Mouse (Mus musculus) brain, embryonic 14.5 days (tissue): ENCODE measurements at regions not wholly inside any gene's neighbourhood (a gene's known extent, or its start where the extent isn't known, plus 50 kb on each side); places are given as distances from the start of the nearest gene placed in this dataset.
A peak's percentile ranks its signal among the peaks of the same experiment; 100 is the strongest.

Experiments
- DNase-seq: peaks from one replicate; pipeline ENCODE4 v3.0.0-alpha.2; 2011; ENCODE audit warnings: low read depth
- CTCF ChIP-seq: fragments of 200-500 bp; IDR thresholded peaks from 2 replicates; pipeline ENCODE4 v1.5.1; 2012; ENCODE audit warnings: inconsistent platforms, mild to moderate bottlenecking, moderate library complexity, borderline replicate concordance; ENCODE audit not compliant: insufficient read depth, insufficient read length; ENCODE audit errors: extremely low read depth
- POLR2A ChIP-seq: fragments of 200-500 bp; IDR thresholded peaks from 2 replicates; pipeline ENCODE4 v1.6.1; 2012; ENCODE audit warnings: mild to moderate bottlenecking, inconsistent platforms, borderline replicate concordance; ENCODE audit not compliant: poor library complexity, insufficient read depth, insufficient read length, severe bottlenecking; ENCODE audit errors: extremely low read depth

DNA sequence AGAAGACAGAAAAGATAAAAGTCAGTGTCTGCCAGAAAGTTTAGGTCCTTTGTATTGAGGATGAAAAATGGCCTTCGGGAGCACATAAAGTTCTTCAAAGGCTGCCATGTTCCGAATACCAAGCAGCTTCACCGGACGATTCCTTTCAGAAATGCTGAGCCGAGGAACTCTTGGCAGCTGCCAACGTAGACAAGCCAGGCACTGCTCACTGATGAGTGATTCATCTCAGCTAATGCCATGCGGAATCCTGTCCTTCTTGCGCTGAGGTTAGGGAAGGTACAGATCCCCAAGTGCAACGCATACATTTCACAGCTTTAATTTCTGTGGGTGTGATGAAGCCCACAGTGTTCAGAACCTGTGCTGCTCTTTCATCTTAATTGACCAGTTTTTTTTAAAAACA, 360.7 kb upstream of the Pdcd1 start:
- TF ChIP-seq CTCF (no peak), POLR2A (no peak)
- peak; percentile 78 for DNase-seq

DNA sequence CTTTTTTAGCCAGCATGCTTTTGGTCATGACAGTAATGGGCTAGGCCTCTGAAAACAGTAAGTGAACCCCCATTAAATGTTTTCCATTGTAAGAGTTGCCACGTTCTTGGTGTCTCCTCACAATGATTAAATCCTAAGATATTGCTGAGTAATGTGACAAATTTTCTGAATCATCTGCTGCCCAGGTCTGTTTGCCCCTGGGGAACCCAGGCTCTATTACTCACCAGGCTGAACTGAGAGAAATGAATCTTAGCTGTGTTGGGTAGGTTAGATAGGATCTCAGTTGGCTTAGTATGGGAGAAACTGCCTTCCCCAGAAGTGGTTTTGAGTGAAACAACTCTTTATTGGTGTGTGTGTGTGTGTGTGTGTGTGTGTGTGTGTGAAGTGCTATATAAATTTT, 314.3 kb upstream of the Pdcd1 start:
- TF ChIP-seq CTCF, result no peak
- TF ChIP-seq POLR2A, result no peak

DNA sequence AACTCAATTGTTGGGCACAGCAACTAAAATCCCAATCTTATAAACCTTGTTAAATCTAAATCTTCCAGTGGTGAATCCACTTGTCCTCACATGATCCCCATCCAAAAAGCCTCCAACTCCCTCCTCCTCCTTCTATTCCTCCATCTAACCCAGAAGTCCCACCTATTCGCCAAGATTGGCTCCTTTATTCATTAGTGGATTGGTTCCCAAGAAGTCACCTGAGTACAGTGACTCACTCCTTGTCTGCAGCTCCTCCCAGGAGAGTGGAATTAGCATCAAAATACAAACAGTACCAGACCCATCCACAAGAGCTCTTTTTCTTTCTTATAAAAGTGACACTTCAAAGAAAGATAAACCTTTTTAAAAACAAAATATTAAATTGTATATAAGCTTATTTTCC, 304.6 kb upstream of the Pdcd1 start:
- DNase-seq, result no peak
- TF ChIP-seq POLR2A (no peak), CTCF (no peak)

More for the DNA sequence above, 314.3 kb upstream of the Pdcd1 start:
- DNase-seq, result no peak

DNA sequence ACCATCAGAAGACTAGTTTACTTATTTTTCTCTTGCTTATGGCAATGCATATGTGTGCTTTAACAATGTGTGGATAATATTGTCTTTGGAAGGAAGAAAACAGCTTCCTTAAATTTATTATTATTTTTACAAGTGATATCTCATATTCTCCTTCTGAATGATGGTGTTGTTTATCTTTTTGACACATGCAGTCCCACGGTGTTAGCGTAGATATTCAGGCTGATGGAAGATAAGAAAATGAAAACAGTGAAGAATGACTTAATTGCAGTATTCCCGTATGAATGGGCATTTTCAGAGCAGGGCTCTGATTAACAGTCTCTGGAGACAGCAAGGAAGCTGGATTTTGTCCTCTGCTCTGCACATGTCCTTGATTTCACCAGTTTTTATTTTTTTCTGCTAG, 303.5 kb upstream of the Pdcd1 start:
- no peak for TF ChIP-seq POLR2A
- TF ChIP-seq CTCF, result no peak
- peak; percentile 8 for DNase-seq

DNA sequence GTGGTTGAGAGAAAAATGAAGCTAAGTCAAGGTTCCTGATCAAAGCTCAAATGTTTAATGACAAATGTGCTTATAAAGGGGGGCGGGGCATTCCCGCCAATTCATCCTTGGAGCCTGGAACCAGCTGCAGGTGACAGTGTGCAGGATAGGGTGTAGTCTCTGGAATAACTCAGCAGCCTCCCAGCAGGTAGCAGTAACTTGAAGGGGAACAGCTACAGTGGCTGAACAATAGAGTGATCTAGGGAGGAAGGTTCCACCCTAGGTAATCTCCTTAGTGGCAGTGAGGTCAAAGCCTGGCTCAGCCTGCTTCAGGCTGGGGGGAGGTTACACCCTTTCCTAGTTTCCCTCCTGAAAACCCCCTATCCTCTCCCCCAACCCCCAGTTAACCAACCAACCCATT, 290.2 kb upstream of the Pdcd1 start:
- DNase-seq, result no peak
- TF ChIP-seq CTCF (no peak), POLR2A (no peak)

DNA sequence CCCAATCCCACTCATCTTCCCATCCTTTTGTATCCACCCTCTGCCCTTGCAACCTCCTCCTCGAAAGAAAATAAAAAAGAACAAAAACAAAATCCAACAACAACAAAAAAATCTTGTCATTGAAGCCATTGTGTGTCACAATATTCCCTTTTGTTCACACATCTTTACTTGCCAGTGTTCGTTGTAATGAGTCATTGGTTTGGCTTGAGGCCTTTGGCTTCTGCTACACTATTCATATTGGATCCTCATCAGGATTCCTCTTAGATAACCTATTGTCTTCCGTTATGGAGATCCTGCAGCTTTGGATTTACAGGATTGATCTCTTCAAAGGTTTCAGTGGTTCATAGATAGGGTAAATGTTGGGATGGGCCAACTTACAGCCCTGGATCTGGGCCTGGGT, 288.9 kb upstream of the Pdcd1 start:
- TF ChIP-seq POLR2A, result no peak
- no peak for TF ChIP-seq CTCF
- DNase-seq, result no peak

DNA sequence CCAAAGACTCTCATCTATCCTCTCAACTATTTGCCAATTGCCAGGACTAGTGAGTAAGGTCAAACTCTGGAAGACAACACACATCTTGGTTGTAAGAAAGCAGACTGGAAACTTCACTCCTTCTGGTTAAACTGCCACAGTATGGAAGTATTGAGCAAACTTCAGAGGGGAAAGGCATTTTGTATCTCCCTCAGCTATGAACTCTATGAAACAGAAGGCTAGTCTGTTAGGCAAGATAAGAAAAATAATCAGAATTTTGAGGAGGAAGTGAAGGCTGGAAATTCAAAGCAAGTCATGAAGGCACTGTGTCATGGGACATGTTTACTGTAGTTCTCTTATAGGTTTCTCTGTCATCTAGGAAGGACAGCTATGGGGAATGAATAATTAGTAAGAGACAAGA, 265.7 kb upstream of the Pdcd1 start:
- TF ChIP-seq CTCF (no peak), POLR2A (no peak)
- DNase-seq, result no peak

DNA sequence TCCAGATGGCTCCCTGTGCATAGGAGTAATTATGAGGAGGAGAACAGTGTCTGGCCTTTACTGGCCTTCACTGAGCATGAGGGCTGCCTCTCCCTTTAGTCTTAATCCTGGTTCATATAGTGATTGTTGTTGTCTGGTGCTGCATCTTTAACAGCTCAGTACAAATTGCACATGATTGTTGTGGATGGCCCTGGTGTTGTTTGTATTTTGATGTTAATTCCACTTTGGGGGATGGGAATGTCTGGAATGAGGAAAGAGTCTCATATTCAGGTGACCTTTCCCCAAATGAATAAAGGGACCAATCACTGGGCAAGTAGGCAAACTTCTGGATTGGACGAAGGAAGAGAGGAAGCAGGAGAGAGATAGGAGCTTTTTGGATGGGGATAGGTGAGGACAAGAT, 246.0 kb upstream of the Pdcd1 start:
- TF ChIP-seq CTCF (no peak), POLR2A (no peak)
- no peak for DNase-seq

DNA sequence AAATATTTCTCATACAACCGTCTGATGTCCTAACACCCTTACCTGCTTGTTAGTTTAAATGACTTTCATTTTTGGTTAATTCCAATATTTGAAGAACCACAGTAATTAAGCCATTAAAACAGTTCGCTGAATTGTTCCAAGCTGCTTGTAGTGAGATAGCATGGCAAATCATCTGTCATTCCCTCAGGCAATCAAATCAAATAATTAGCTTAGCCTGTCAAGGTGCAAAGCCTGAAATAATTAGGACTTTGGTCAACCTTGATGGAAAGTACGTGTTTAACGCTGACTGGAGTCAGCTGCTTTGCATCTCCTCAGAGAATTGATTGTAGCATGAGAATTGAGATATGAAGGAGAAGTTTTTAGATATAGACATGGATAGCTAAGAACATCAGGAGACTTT, 220.2 kb upstream of the Pdcd1 start:
- peak; percentile 60 for DNase-seq
- TF ChIP-seq POLR2A (no peak), CTCF (no peak)

DNA sequence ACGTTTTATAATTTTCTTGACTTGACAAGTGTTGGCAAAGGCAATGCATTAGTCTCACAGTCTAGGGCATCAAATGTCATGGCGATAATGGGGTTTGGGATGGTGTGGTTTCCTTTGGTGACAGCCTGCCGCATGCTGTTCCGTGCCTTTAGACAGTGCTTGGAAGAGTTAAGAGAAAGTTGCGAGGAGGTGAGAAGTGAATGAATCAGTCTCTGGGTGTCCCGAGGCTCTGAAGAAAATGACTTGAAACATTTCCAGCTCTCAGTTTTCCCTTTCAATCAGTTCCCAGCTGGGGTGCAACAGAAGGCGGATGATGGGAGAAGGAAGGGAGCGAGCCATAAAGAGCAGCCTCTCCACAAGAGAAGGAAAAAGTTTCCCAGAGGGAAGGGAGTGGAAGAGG, 211.0 kb upstream of the Pdcd1 start:
- peak; percentile 87 for DNase-seq
- no peak for TF ChIP-seq POLR2A
- TF ChIP-seq CTCF, result no peak

DNA sequence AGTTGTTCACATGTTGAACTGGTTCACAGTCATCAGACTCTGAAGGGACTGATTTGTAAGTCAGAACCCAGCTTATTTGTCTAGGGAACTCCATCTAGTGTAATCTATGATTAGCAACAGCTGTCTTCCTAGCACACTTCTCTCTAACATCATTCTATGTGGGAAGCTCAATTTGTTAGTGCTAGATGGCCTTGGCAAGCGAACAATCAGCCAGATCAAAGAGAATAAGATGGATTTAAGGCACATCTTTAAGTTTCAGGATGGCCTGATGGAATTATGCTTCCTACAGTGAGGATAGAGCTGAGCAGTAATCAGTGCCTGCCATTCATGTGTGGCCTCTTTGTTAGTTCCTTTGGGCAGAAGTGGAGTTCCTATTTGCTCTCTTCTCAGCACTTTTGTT, 183.1 kb upstream of the Pdcd1 start:
- peak; percentile 26 for DNase-seq
- no peak for TF ChIP-seq POLR2A
- no peak for TF ChIP-seq CTCF

DNA sequence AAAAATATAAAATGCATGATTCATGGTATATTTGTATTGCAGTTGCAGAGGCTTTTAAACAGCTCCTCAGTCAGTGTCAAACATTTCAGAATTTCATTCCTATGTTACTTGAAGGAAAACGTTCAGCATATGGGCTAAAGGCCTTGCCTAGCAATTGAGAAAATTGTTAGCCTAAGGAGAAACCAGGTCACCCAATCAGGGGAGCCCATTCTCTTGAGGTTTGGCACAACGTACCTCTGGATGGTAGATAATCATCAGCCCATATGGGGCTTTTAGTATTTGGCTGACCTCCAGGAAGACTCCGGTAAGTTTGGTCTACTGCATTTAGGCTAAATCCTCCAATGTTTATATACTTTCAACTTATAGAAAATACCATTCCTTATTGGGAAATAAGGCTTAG, 168.7 kb upstream of the Pdcd1 start:
- TF ChIP-seq CTCF, result no peak
- no peak for TF ChIP-seq POLR2A
- DNase-seq, result peak; percentile 65

DNA sequence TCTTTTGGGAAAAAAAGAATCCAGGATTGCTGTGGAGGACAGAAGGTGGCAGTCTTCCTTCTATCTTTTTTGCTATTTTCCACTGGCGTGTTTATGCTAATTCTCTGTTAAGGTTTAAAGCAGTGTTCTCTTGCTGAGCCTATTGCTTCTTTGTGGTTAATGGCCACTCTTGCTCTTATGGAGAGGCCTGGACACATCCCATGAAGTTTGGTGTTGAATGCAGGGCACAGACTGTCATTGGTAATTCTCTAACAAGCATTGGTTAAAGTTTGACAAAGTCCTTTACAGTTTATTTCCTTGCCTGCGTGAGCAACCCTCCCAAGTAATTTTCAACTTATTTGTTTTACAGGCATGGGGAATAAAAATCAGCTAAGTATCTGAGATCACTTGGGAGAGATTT, 165.1 kb upstream of the Pdcd1 start:
- DNase-seq, result no peak
- TF ChIP-seq CTCF, result no peak
- no peak for TF ChIP-seq POLR2A

DNA sequence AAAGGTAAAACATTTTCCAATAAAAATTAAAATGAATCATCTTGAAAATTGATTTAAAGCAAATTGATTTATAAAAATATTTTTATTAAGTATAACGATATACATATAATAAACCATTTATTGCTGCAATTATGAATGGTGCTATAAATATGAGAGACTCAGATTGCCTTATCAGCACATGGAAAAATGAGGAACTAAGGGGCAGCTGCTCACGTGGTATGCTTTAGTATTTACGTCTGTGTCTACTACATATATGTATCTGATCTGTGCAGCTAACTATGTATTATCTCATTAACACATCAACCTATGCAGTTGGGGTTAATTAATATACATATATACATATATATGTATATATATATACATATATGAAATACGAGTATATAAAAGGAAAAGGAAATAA, 156.6 kb upstream of the Pdcd1 start:
- no peak for DNase-seq
- TF ChIP-seq CTCF (no peak), POLR2A (no peak)

DNA sequence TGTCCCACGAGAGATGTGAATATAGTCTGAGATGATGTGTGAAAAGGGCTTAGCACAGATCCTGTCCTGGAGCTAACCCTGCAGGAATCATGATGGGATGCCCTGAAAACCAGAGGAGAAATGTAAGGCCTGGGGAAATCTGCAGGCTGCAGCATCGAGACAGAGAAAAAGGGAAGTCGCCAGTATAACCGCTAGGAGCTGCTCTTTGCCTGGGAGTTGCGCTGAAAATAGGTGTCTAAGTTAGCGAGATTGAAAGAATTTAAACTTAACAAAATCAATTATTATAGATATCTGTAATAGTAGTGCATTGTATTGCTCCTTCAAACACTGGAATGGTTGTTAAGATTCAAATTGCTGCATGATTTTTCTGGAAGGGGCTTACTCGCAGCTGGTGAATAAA, 155.5 kb upstream of the Pdcd1 start:
- TF ChIP-seq CTCF, result no peak
- TF ChIP-seq POLR2A, result no peak
- no peak for DNase-seq
